9 mouse cellular contexts compared by ENCODE assay signal in the genomic region with DNA sequence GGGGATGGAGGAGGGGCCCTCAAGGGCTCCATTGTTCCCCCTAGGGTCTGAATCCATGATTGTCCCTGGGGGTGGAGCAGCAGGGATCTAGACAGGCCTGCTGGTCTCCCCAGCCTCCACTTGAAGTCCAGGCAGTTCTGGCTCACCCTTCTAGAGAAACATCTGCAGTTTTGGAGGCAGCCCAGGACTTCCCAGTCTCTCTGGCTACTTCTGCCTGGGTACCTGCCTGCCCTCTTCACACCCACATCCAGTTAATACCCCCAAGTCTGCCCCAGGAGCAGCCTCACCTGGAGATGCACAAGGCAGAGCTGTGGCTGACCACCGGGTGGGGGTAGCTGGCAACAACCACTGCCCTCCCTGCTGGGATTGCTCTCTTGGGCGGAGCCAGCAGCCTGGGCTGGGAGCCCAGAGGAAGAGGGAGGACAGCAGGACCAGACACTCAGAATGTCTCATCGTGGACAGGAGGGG. TPM values are rescaled to one million over a fixed set of nuclear protein-coding genes. Genes with fewer than 3 reads are reported as not detected.
DNase-seq lines count a peak whose midpoint lies in the region; ATAC-seq and TF ChIP-seq lines count a peak whose summit lies in the region.
"Had no signal": no experiment of that assay in that cellular context is flagged by ENCODE, and none has a peak within 500 bp of the region (broad histone marks: within the 10 kb centered on the region; RNA-seq: fewer than 3 reads in every experiment).

A gene (minus strand): TSS at position 350 of the 468 bp plus-strand sequence.

- 57% methylated on average over 2 of the region's 3 CpGs for WGBS in kidney, postnatal 0 days
- 43% methylated on average over 3 of the region's 3 CpGs for WGBS in forebrain, postnatal 0 days

- 0 out of 2 replicates have a peak within 1 kb of the TSS, but pooled peaks have one; percentile 4 for H3K4me2 ChIP-seq in kidney, postnatal 0 days (ENCODE audit: low read length)
- H3K4me2 ChIP-seq in forebrain, postnatal 0 days (ENCODE audit: low read depth) = no peak within 1 kb of the TSS
- H3K4me2 ChIP-seq: hindbrain, embryonic 15.5 days had no signal

- H3K4me3 ChIP-seq in kidney, postnatal 0 days (replicated peaks; ENCODE audit: low read depth, low read length) = no peak within 1 kb of the TSS
- H3K4me3 ChIP-seq in forebrain, postnatal 0 days (ENCODE audit: low read depth, low read length) = no peak within 1 kb of the TSS
- H3K4me3 ChIP-seq: hindbrain, embryonic 15.5 days had no signal

- ATAC-seq in kidney, postnatal 0 days (replicated peaks; ENCODE audit: low FRiP score, low read depth) = no peak
- ATAC-seq in forebrain, postnatal 0 days = no peak

- H3K9ac ChIP-seq in kidney, postnatal 0 days (ENCODE audit: low read depth, low read length) = no peak within 1 kb of the TSS
- no peak within 1 kb of the TSS for H3K9ac ChIP-seq in forebrain, postnatal 0 days
- H3K9ac ChIP-seq: hindbrain, embryonic 15.5 days had no signal

- peaks cover 7% of the 10 kb centered on the region; the same call in 1 of the 2 replicates for H3K4me1 ChIP-seq in kidney, postnatal 0 days (replicated peaks; ENCODE audit: insufficient read depth, low read length)
- no peaks in the 10 kb centered on the region for H3K4me1 ChIP-seq in forebrain, postnatal 0 days (ENCODE audit: insufficient read depth)

- no peaks in the 10 kb centered on the region for H3K9me3 ChIP-seq in kidney, postnatal 0 days (replicated peaks; ENCODE audit: low read length)
- H3K9me3 ChIP-seq in forebrain, postnatal 0 days (ENCODE audit: low read length) = no peaks in the 10 kb centered on the region
- H3K9me3 ChIP-seq: hindbrain, embryonic 15.5 days had no signal

- peaks cover 17% of the 10 kb centered on the region for H3K27me3 ChIP-seq in kidney, postnatal 0 days (ENCODE audit: insufficient read depth, low read length)
- peaks cover 7% of the 10 kb centered on the region for H3K27me3 ChIP-seq in forebrain, postnatal 0 days (ENCODE audit: insufficient read depth, low read length)

- peak; percentile 75 for DNase-seq in urinary bladder, postnatal 14 days (ENCODE audit: low spot score)
- DNase-seq in urinary bladder, adult 2 months (ENCODE audit: low spot score) = no peak
- peak; percentile 71 for DNase-seq in gastrocnemius, postnatal 25 days
- peak; percentile 39 for DNase-seq in kidney, postnatal 0 days (ENCODE audit: low spot score)
- DNase-seq in lung, postnatal 10 days = peak; percentile 83
- no peak for DNase-seq in forebrain, postnatal 0 days
- no peak for DNase-seq in frontal cortex, postnatal 25 days (ENCODE audit: low spot score in 2 of 2)

- 0 out of 2 replicates have a peak within 1 kb of the TSS, but pooled peaks have one; percentile 36 for H3K27ac ChIP-seq in kidney, postnatal 0 days
- H3K27ac ChIP-seq in forebrain, postnatal 0 days (ENCODE audit: low read depth, low read length) = no peak within 1 kb of the TSS
- H3K27ac ChIP-seq: hindbrain, embryonic 15.5 days had no signal

- peaks cover 20% of the 10 kb centered on the region for H3K36me3 ChIP-seq in kidney, postnatal 0 days (ENCODE audit: insufficient read depth, low read length)
- H3K36me3 ChIP-seq in forebrain, postnatal 0 days (ENCODE audit: insufficient read depth) = peaks cover 34% of the 10 kb centered on the region

- no peak for TF ChIP-seq CTCF in kidney, postnatal 0 days (IDR thresholded peaks at IDR 0.05; ENCODE audit: low read depth)
- TF ChIP-seq CTCF in forebrain, postnatal 0 days (IDR thresholded peaks at IDR 0.05; ENCODE audit: low read depth) = no peak

RNA-seq across cellular contexts. Expression of the gene that starts here (rescaled TPM):
- polyA plus RNA-seq in urinary bladder, adult 2 months (2012; rRNA removed) = 8.9 and 9.5 TPM in 2 replicates
- total RNA-seq in gastrocnemius, postnatal 25 days (2021) = under 1 TPM; 0.33 to 0.48 TPM
- 1.2 TPM in 2 replicates for polyA plus RNA-seq in kidney, postnatal 0 days (2015; fragmentation: Nextera tagmentation; extraction: Ambion mirVana)
- total RNA-seq in forebrain, postnatal 0 days (2014; rRNA removed) = 0.76 and 1.2 TPM in 2 replicates
- 0.19 and 0.31 TPM in 2 replicates for polyA plus RNA-seq in forebrain, postnatal 0 days (2015; fragmentation: Nextera tagmentation; extraction: Ambion mirVana)
- total RNA-seq: neutrophil, adult 5-6 weeks had no signal

Comparison
In these comparisons a context has a peak if more than half of its experiments do, and no peak if none do; other contexts are left out.
1. DNase-seq: peak in urinary bladder, postnatal 14 days (single experiment), kidney, postnatal 0 days (single experiment) and lung, postnatal 10 days (single experiment); none in urinary bladder, adult 2 months (single experiment), forebrain, postnatal 0 days (single experiment) and frontal cortex, postnatal 25 days (0 of 2).
2. Peak in DNase-seq in gastrocnemius, postnatal 25 days; RNA of the gene not detected or under 1 TPM.